Mouse (Mus musculus) lung, adult 2 months (tissue): Measurements from ENCODE around the gene 3110082I17Rik.

Experiments
- CTCF ChIP-seq: fragments of 200-500 bp; IDR thresholded peaks from 2 replicates; pipeline ENCODE4 v1.5.1; 2011; ENCODE audit warnings: mild to moderate bottlenecking, low read length, control low read depth; ENCODE audit not compliant: insufficient read depth
- POLR2A ChIP-seq: fragments of 200-500 bp; IDR thresholded peaks from 2 replicates; pipeline ENCODE4 v1.6.1; 2011; ENCODE audit warnings: low read depth, mild to moderate bottlenecking, control low read depth, low read length, borderline replicate concordance; ENCODE audit errors: extremely low read depth

GRCm38 (mm10) chr5:139325395-139325966 lies 134.8 kb downstream of the 3110082I17Rik start, which contains the start of gene Adap1:
- no peak for TF ChIP-seq POLR2A
- TF ChIP-seq CTCF = no peak
